Mouse (Mus musculus): ENCODE measurements around the gene Stac. TPM values are rescaled to one million over a fixed set of nuclear protein-coding genes. Genes with fewer than 3 reads are reported as not detected.

Stac gene
- 1.1 TPM for polyA plus RNA-seq (2014; fragmentation: Illumina TruSeq; extraction: RNeasy Lipid Tissue Mini Kit (QIAGEN cat#74804); ENCODE audit: low read depth, low replicate concordance)

DNA sequence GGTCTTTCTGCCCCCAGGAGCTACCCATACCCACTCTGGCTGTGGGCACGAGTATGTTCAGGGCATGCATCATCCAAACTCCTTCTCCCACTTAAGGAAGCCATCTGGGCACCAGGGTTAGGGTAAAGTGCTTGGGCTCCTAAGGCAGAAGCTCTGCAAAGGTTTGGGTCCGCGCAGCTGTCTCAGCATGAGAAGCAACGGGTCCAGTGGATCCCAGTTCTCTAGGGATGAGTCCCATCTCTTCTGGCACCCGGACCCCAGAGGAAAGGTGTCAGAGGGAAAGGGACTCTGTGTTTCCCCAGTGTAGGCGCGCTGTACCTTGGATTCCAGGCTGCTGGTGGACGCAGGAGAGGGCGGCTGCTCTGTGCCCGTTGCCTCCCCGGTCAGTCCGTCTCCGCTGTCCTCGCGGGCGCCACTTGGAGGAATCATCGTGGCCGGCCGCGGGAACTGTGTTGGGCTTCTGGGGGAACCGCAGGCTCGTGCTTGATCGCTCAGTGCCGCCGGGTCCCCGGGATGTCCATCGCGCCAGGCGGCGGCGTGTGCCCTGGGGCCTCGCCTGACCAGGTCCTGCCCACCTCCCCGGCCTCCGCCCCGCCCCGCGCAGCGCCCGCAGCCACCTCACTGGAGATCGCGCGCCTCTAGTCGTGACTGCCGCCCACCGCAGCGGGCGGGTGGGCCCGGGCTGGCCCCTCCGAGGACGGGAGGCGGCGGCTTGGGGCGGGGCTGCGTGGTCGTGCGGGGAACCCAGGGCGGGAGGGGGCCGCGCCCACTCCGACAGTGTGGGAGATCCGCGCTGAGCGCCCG lies at the start of gene Stac:
TSS of gene Stac (minus strand) at position 669 of the 804 bp plus-strand sequence.

